Mouse (Mus musculus) hindbrain, embryonic 12.5 days (tissue): ENCODE data around the gene Olfr60. TPM values are rescaled to one million over a fixed set of nuclear protein-coding genes. Genes with fewer than 3 reads are reported as not detected.

Experiments
- polyA plus RNA-seq: library from polyadenylated mRNA; unstranded; fragments of >200 nt; fragmentation: Nextera tagmentation; extraction: Ambion mirVana; gene quantifications from 2 replicates; pipeline ENCODE4 v1.2.1, GENCODE M21; 2016

The Olfr60 gene
- polyA plus RNA-seq, 1 experiment from 2014 or later, result not detected

Other genes starting within 250 kb of the Olfr60 start
- gene Paox, start 245.9 kb downstream of the Olfr60 start, polyA plus RNA-seq, result 12.9 and 18.1 TPM in 2 replicates
- gene Echs1, start 245.2 kb downstream of the Olfr60 start, polyA plus RNA-seq, result 134 and 148 TPM in 2 replicates
- 24.5 and 25.7 TPM in 2 replicates for gene Mtg1, start 224.1 kb downstream of the Olfr60 start, polyA plus RNA-seq
- gene Sprn, start 206.8 kb downstream of the Olfr60 start, polyA plus RNA-seq, result 3.3 and 4.6 TPM in 2 replicates
- gene Olfr522, start 196.9 kb downstream of the Olfr60 start, polyA plus RNA-seq, result not detected in 2 replicates
- gene Olfr523, start 188.5 kb downstream of the Olfr60 start, polyA plus RNA-seq, result not detected in 2 replicates
- gene Olfr524, start 155.7 kb downstream of the Olfr60 start, polyA plus RNA-seq, result not detected in 2 replicates
- not detected in 2 replicates for gene Cd163l1, start 143.4 kb downstream of the Olfr60 start, polyA plus RNA-seq
- not detected in 2 replicates for gene 5830411N06Rik, start 114.4 kb downstream of the Olfr60 start, polyA plus RNA-seq
- not detected in 2 replicates for gene Olfr525, start 40.8 kb downstream of the Olfr60 start, polyA plus RNA-seq
- not detected in 2 replicates for gene Olfr527, start 27.7 kb downstream of the Olfr60 start, polyA plus RNA-seq
- not detected in 2 replicates for gene Olfr530, start 14.7 kb upstream of the Olfr60 start, polyA plus RNA-seq
- not detected in 2 replicates for gene Olfr531, start 41.2 kb upstream of the Olfr60 start, polyA plus RNA-seq
- not detected in 2 replicates for gene Olfr532, start 60.0 kb upstream of the Olfr60 start, polyA plus RNA-seq
- not detected in 2 replicates for gene Olfr533, start 101.7 kb upstream of the Olfr60 start, polyA plus RNA-seq
- gene Olfr535, start 122.5 kb upstream of the Olfr60 start, polyA plus RNA-seq, result not detected in 2 replicates
- not detected in 2 replicates for gene Olfr536, start 145.7 kb upstream of the Olfr60 start, polyA plus RNA-seq
- not detected in 2 replicates for gene Olfr538, start 206.2 kb upstream of the Olfr60 start, polyA plus RNA-seq
- not detected in 2 replicates for gene Olfr46, start 239.6 kb upstream of the Olfr60 start, polyA plus RNA-seq